In the genomic region with DNA sequence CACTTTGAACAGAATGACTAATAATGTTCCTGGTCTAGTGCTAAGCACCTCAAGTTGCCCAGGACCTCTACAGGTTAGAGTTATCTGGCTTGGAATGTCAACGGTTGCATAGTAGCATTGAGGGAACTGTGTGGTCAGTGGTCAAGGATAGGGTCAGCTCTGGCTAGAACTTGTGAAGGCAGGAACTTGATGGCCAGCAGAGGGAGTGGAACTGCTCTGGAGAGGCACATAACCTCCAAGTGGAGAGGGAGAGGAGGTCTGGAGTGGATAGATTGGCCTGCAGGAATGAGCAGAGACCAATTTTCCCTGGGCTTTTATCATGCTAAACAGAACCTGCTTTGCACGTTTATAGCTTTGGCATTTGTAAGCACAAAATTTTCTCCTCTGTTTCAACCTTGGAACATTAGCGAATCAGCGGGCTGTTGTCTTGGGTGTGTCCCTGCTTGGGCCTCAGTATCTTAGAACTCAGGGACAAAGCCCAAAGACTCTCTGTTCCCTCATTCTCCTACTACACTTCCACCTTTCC, we compare ENCODE assay signal across 20 mouse cellular contexts.
A peak's percentile ranks its signal among the peaks of the same experiment; 100 is the strongest.
DNase-seq lines count a peak whose midpoint lies in the region; ATAC-seq and TF ChIP-seq lines count a peak whose summit lies in the region.
"Had no signal": no experiment of that assay in that cellular context is flagged by ENCODE, and none has a peak within 500 bp of the region (broad histone marks: within the 10 kb centered on the region; RNA-seq: fewer than 3 reads in every experiment).

No protein-coding gene starts in this region.

- 70% methylated on average over 4 of the region's 4 CpGs for WGBS in heart, embryonic 13.5 days
- 75% methylated on average over 4 of the region's 4 CpGs for WGBS in heart, embryonic 11.5 days (ENCODE audit: insufficient replicate concordance)

- H3K27ac ChIP-seq in heart, embryonic 13.5 days (replicated peaks): peak overlapping the region; percentile 76
- H3K27ac ChIP-seq in heart, embryonic 11.5 days (ENCODE audit: low read depth, low read length): no peak overlapping the region
- peak overlapping the region; percentile 67; the same call in 1 of the 2 replicates for H3K27ac ChIP-seq in layer of hippocampus, adult 2 months
- H3K27ac ChIP-seq: forebrain, embryonic 15.5 days; hindbrain, embryonic 13.5 days; liver, embryonic 13.5 days; neural tube, embryonic 15.5 days had no signal

- H3K9me3 ChIP-seq in heart, embryonic 13.5 days: no peaks in the 10 kb centered on the region
- H3K9me3 ChIP-seq in heart, embryonic 11.5 days (replicated peaks; ENCODE audit: control insufficient read depth, low read length): no peaks in the 10 kb centered on the region
- H3K9me3 ChIP-seq: forebrain, embryonic 15.5 days; hindbrain, embryonic 13.5 days; liver, embryonic 13.5 days; megakaryocyte, embryonic 14.5 days; neural tube, embryonic 15.5 days had no signal

- no peaks in the 10 kb centered on the region for H3K27me3 ChIP-seq in heart, embryonic 13.5 days (replicated peaks)
- no peaks in the 10 kb centered on the region for H3K27me3 ChIP-seq in heart, embryonic 11.5 days (ENCODE audit: control insufficient read depth, insufficient read depth, low read length)
- H3K27me3 ChIP-seq: forebrain, embryonic 15.5 days; hindbrain, embryonic 13.5 days; liver, embryonic 13.5 days; megakaryocyte, embryonic 14.5 days; neural tube, embryonic 15.5 days; Patski had no signal

- H3K4me1 ChIP-seq in heart, embryonic 13.5 days: peaks cover 46% of the 10 kb centered on the region
- H3K4me1 ChIP-seq in heart, embryonic 11.5 days (ENCODE audit: control insufficient read depth, insufficient read depth, low read length): peaks cover 11% of the 10 kb centered on the region
- H3K4me1 ChIP-seq: forebrain, embryonic 15.5 days; hindbrain, embryonic 13.5 days; neural tube, embryonic 15.5 days had no signal

- peaks cover 16% of the 10 kb centered on the region for H3K36me3 ChIP-seq in heart, embryonic 13.5 days
- H3K36me3 ChIP-seq in heart, embryonic 11.5 days (ENCODE audit: control insufficient read depth, insufficient read depth, low read length): no peaks in the 10 kb centered on the region; the same call in 1 of the 2 replicates

- DNase-seq in layer of hippocampus, adult 2 months (ENCODE audit: low spot score in 2 of 2): no peak
- DNase-seq in layer of hippocampus, adult 9-11 months: no peak
- DNase-seq in 416B (ENCODE audit: low read depth): peak; percentile 9
- DNase-seq in R1 (ENCODE audit: low read depth, low spot score): peak; percentile 96
- no peak for DNase-seq in left cerebral cortex, postnatal 4 days
- DNase-seq in kidney, adult 18-20 months: no peak
- DNase-seq: adrenal gland, adult 2 months; embryo, embryonic 11 days; gastrocnemius, postnatal 10 days; kidney, adult 8-10 months; liver, embryonic 13.5 days; retina, postnatal 1 day; spleen, adult 18-20 months had no signal

- peak; percentile 39 for TF ChIP-seq CTCF in layer of hippocampus, adult 2 months (conservative IDR thresholded peaks at IDR 0.05)

- H3K4me2 ChIP-seq in heart, embryonic 13.5 days: no peak overlapping the region
- H3K4me2 ChIP-seq in heart, embryonic 11.5 days: no peak overlapping the region
- H3K4me2 ChIP-seq: forebrain, embryonic 15.5 days; hindbrain, embryonic 13.5 days; liver, embryonic 13.5 days; neural tube, embryonic 15.5 days had no signal

- ATAC-seq in heart, embryonic 13.5 days (ENCODE audit: extremely low read depth, insufficient number of reproducible peaks, low FRiP score, low TSS enrichment): no peak
- no peak for ATAC-seq in heart, embryonic 11.5 days (replicated peaks; ENCODE audit: insufficient number of reproducible peaks, low FRiP score, low TSS enrichment)
- ATAC-seq: forebrain, embryonic 15.5 days; Patski had no signal

- no peak overlapping the region for H3K4me3 ChIP-seq in heart, embryonic 13.5 days
- no peak overlapping the region for H3K4me3 ChIP-seq in heart, embryonic 11.5 days (ENCODE audit: low read depth, low read length)
- H3K4me3 ChIP-seq in layer of hippocampus, adult 2 months: no peak overlapping the region
- H3K4me3 ChIP-seq: forebrain, embryonic 15.5 days; hindbrain, embryonic 13.5 days; liver, embryonic 13.5 days; megakaryocyte, embryonic 14.5 days; neural tube, embryonic 15.5 days had no signal

- intact Hi-C loops in left cerebral cortex, postnatal 4 days (cut with DNase I): no loop called here

- no peak overlapping the region for H3K9ac ChIP-seq in heart, embryonic 13.5 days
- H3K9ac ChIP-seq in heart, embryonic 11.5 days (ENCODE audit: low read depth, low read length): no peak overlapping the region
- H3K9ac ChIP-seq: forebrain, embryonic 15.5 days; hindbrain, embryonic 13.5 days; liver, embryonic 13.5 days; neural tube, embryonic 15.5 days had no signal

Comparison
In these comparisons a context has a peak if more than half of its experiments do, and no peak if none do; other contexts are left out.
1. DNase-seq: peak in 416B (single experiment) and R1 (single experiment); none in layer of hippocampus, adult 2 months (0 of 2), layer of hippocampus, adult 9-11 months (single experiment), left cerebral cortex, postnatal 4 days (single experiment) and kidney, adult 18-20 months (single experiment).